Mouse (Mus musculus): ENCODE measurements around the gene Cpa5. TPM values are rescaled to one million over a fixed set of nuclear protein-coding genes. Genes with fewer than 3 reads are reported as not detected.

Gene Cpa5
- total and polyA plus RNA-seq, 3 experiments, result not detected

DNA sequence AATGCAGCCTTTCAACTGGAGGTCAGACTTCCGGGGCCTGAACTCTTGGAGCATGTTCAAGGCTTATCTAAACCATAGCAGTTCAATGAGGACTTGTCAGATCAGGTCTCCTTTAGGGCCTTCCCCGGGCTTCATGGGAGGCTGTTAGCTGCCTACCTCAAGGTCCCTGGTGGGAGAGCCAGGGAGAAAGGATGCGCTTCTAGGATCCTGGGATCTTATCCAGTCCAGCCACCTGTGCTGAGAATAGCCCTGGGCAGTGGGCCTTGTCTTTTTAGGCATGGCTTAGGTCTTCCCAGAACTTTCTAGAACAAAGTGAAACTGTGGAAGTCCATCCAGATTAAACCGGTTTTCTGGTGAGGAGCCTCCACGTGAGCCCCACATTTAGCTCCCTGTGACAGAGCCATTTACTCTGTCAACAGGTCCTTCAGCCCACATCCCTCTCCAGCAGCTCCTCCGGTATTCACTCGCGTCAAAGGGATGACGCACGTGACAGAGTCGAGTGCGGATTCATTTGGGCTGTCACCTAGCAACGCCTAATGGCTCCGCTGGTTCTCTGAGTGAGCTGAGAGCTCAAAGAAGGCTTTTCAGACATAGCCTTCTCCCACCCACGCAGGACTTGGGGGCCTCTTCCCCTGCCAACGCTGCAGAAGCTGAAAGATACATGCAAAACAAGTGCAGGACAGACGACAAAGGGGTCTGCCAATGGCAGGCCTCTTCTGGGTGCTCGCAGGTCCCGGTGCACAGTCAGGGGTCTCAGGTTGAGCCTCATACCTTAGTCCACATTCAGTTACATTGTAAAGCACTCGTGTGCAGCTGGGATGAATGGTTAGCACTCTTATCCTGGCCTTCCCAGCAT is 38.1 kb upstream of the Cpa5 start:
- no peaks in the 10 kb centered on the region for H3K4me1 ChIP-seq (ENCODE audit: insufficient read depth, low read depth, low read length)
- no peak overlapping the region for H3K4me3 ChIP-seq (ENCODE audit: low read depth, low read length)
- DNase-seq (ENCODE audit: low spot score), result no peak
- H3K36me3 ChIP-seq (replicated peaks), result no peaks in the 10 kb centered on the region
- TF ChIP-seq TAL1 (conservative IDR thresholded peaks at IDR 0.05; ENCODE audit: low read depth, low read length) (no peak), POLR2AphosphoS5 (IDR thresholded peaks at IDR 0.05; ENCODE audit: insufficient replicate concordance, low read depth, low read length) (no peak), CTCF (IDR thresholded peaks at IDR 0.05; ENCODE audit: low read depth, low read length) (no peak), GATA1 (IDR thresholded peaks at IDR 0.05; ENCODE audit: borderline replicate concordance, low read length) (no peak), GATA2 (IDR thresholded peaks at IDR 0.05; ENCODE audit: borderline replicate concordance, low read depth, low read length) (no peak)
- H3K9me3 ChIP-seq (replicated peaks), result no peaks in the 10 kb centered on the region
- ATAC-seq (ENCODE audit: extremely low read depth, insufficient number of reproducible peaks, low FRiP score, poor library complexity, severe bottlenecking), result no peak
- peaks cover 36% of the 10 kb centered on the region for H3K27me3 ChIP-seq (ENCODE audit: insufficient read depth, low read length)

DNA sequence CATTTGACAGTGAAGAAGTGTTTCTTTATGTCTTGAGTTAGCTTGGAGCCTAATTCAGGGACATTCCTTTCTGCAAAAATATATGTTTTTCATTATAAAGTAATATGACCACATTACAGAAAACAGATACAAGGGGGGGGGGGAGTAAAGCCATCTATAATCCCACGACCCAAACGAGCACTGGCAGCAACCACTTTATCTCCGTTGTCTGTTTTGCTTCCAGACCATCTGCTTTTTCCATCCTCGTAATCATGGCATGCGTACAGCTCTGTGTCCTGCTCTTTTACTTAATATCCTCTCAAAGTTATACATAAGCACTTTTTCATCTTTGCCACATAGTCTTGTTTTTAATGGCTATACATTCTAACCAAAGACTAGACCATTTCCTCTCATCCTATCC is 37.4 kb upstream of the Cpa5 start:
- Histone ChIP-seq H3K9me3 (replicated peaks) (no peaks in the 10 kb centered on the region), H3K27me3 (ENCODE audit: insufficient read depth, low read length) (peaks cover 36% of the 10 kb centered on the region), H3K4me3 (ENCODE audit: low read depth, low read length) (no peak overlapping the region), H3K36me3 (replicated peaks) (no peaks in the 10 kb centered on the region), H3K4me1 (ENCODE audit: insufficient read depth, low read depth, low read length) (no peaks in the 10 kb centered on the region)
- no peak for DNase-seq (ENCODE audit: low spot score)
- TF ChIP-seq CTCF (IDR thresholded peaks at IDR 0.05; ENCODE audit: low read depth, low read length), result no peak
- no peak for TF ChIP-seq GATA1 (IDR thresholded peaks at IDR 0.05; ENCODE audit: borderline replicate concordance, low read length)
- TF ChIP-seq POLR2AphosphoS5 (IDR thresholded peaks at IDR 0.05; ENCODE audit: insufficient replicate concordance, low read depth, low read length), result no peak
- no peak for TF ChIP-seq TAL1 (conservative IDR thresholded peaks at IDR 0.05; ENCODE audit: low read depth, low read length)
- TF ChIP-seq GATA2 (IDR thresholded peaks at IDR 0.05; ENCODE audit: borderline replicate concordance, low read depth, low read length), result no peak
- ATAC-seq (ENCODE audit: extremely low read depth, insufficient number of reproducible peaks, low FRiP score, poor library complexity, severe bottlenecking), result no peak

DNA sequence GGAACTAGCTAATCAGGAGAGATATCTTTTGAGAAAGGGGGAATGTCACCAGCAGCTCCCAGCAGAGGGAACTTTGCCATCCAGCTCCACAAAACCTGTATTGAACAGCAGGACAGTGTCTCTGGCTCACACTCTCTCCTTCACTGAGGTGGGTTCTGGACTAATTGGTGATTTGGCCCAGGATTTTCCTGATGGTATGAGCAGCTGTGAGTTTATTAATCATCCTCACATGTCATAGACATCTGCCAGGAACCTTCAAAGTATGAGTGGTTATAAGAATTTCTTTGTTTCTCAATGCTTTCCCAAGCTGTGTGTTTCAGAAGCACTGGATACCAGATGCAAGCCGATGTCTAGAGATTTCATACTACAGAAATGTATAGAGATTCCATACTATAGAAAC is 35.9 kb upstream of the Cpa5 start:
- no peaks in the 10 kb centered on the region for H3K9me3 ChIP-seq (replicated peaks)
- peaks cover 25% of the 10 kb centered on the region for H3K27me3 ChIP-seq (ENCODE audit: insufficient read depth, low read length)
- no peak for DNase-seq (ENCODE audit: low spot score)
- no peaks in the 10 kb centered on the region for H3K4me1 ChIP-seq (ENCODE audit: insufficient read depth, low read depth, low read length)
- TF ChIP-seq GATA1 (IDR thresholded peaks at IDR 0.05; ENCODE audit: borderline replicate concordance, low read length), result no peak
- TF ChIP-seq CTCF (IDR thresholded peaks at IDR 0.05; ENCODE audit: low read depth, low read length), result no peak
- TF ChIP-seq TAL1 (conservative IDR thresholded peaks at IDR 0.05; ENCODE audit: low read depth, low read length), result no peak
- no peak for TF ChIP-seq GATA2 (IDR thresholded peaks at IDR 0.05; ENCODE audit: borderline replicate concordance, low read depth, low read length)
- no peak for TF ChIP-seq POLR2AphosphoS5 (IDR thresholded peaks at IDR 0.05; ENCODE audit: insufficient replicate concordance, low read depth, low read length)
- H3K36me3 ChIP-seq (replicated peaks), result no peaks in the 10 kb centered on the region
- no peak for ATAC-seq (ENCODE audit: extremely low read depth, insufficient number of reproducible peaks, low FRiP score, poor library complexity, severe bottlenecking)
- no peak overlapping the region for H3K4me3 ChIP-seq (ENCODE audit: low read depth, low read length)

DNA sequence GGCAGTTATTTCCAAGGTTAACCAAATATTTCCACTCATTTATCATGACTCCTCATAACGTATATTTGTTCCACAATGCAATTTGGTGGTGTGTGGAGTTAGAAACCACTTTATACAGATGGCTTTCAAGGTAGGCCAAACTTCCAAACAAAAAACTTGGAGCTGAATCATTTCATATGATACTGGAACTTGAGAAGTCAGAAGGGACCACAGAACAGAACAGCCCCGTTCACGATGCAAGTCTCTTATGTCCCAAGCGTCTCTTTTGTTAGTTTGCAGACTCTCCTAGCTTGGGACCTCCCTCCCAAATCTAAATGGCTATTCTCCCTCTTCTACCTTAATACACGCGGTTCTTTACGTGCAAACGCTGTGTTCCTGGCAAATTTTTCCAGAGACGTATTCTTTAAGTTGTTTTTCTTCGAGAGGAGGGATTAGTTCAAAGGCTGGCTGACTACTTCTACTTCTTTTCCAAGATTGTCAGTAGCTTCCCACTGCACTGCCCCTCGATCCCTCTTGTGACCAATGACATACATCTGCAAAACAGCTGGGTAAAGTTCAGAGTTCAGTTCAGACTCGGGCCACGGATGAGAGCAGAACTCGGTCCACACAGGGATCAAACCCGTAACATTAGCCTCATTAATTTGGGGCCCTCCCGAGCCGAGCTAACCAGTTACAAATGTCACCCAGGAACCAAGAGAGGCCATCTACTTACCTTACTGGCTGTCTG is 34.2 kb upstream of the Cpa5 start:
- H3K4me1 ChIP-seq (ENCODE audit: insufficient read depth, low read depth, low read length), result no peaks in the 10 kb centered on the region
- no peak for TF ChIP-seq CTCF (IDR thresholded peaks at IDR 0.05; ENCODE audit: low read depth, low read length)
- no peak for TF ChIP-seq GATA1 (IDR thresholded peaks at IDR 0.05; ENCODE audit: borderline replicate concordance, low read length)
- TF ChIP-seq TAL1 (conservative IDR thresholded peaks at IDR 0.05; ENCODE audit: low read depth, low read length), result no peak
- TF ChIP-seq GATA2 (IDR thresholded peaks at IDR 0.05; ENCODE audit: borderline replicate concordance, low read depth, low read length), result no peak
- TF ChIP-seq POLR2AphosphoS5 (IDR thresholded peaks at IDR 0.05; ENCODE audit: insufficient replicate concordance, low read depth, low read length), result no peak
- H3K9me3 ChIP-seq (replicated peaks), result no peaks in the 10 kb centered on the region
- DNase-seq (ENCODE audit: low spot score) (no peak), ATAC-seq (ENCODE audit: extremely low read depth, insufficient number of reproducible peaks, low FRiP score, poor library complexity, severe bottlenecking) (no peak)
- no peak overlapping the region for H3K4me3 ChIP-seq (ENCODE audit: low read depth, low read length)
- peaks cover 30% of the 10 kb centered on the region for H3K27me3 ChIP-seq (ENCODE audit: insufficient read depth, low read length)
- H3K36me3 ChIP-seq (replicated peaks), result no peaks in the 10 kb centered on the region

DNA sequence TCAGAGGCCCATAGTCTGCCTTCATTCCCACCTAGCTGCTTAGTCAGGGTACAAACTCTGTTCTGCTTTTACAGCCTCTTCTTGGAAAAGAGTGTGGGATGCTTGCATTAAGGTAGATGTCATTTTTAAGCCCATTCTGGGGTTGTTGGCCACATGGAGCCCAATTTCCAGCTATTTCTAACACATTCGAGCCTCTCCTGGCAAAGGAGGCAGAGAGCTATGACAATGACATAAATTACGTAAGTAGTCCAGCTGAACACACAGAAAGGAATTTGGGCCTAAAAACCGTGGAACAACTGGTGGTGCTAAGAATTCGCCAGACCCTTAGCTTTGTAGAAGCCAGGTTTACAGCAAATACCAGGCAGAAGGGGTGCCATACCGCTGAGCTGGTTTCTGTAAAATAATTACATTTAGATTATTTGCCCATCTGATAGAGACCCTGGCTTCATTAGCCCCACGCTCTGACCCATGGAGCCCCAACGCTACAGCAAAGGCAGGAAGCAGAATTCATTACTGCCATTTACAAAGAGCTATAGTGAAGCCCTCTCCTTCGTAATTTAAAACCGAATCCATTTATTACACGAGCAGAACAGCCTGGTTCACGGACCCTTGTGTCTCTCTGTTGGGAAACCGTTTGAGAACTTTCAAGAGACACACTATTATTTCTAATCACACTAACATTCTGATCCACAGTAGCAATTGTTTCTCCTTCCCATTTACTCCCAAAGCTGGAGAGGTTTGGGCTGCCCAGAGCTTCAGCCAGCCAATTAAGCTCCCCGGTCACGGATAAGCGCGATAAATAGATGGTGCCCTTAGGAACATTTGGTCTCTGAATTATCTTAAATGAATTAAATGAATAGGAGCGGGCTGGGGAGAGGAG is 30.6 kb upstream of the Cpa5 start:
- no peak for ATAC-seq (ENCODE audit: extremely low read depth, insufficient number of reproducible peaks, low FRiP score, poor library complexity, severe bottlenecking)
- no peak for DNase-seq (ENCODE audit: low spot score)
- H3K9me3 ChIP-seq (replicated peaks), result no peaks in the 10 kb centered on the region
- H3K36me3 ChIP-seq (replicated peaks), result no peaks in the 10 kb centered on the region
- no peak for TF ChIP-seq TAL1 (conservative IDR thresholded peaks at IDR 0.05; ENCODE audit: low read depth, low read length)
- no peak for TF ChIP-seq CTCF (IDR thresholded peaks at IDR 0.05; ENCODE audit: low read depth, low read length)
- no peak for TF ChIP-seq POLR2AphosphoS5 (IDR thresholded peaks at IDR 0.05; ENCODE audit: insufficient replicate concordance, low read depth, low read length)
- TF ChIP-seq GATA2 (IDR thresholded peaks at IDR 0.05; ENCODE audit: borderline replicate concordance, low read depth, low read length), result no peak
- no peak for TF ChIP-seq GATA1 (IDR thresholded peaks at IDR 0.05; ENCODE audit: borderline replicate concordance, low read length)
- H3K27me3 ChIP-seq (ENCODE audit: insufficient read depth, low read length), result peaks cover 15% of the 10 kb centered on the region
- H3K4me3 ChIP-seq (ENCODE audit: low read depth, low read length), result no peak overlapping the region
- no peaks in the 10 kb centered on the region for H3K4me1 ChIP-seq (ENCODE audit: insufficient read depth, low read depth, low read length)
